Mouse (Mus musculus) T-cell, adult 66 days (primary cell): ENCODE data around the gene Ints4. TPM values are rescaled to one million over a fixed set of nuclear protein-coding genes. Genes with fewer than 3 reads are reported as not detected.

Experiments used
- total RNA-seq, 2 experiments: library from RNA; stranded (reverse); gene quantifications; 3 replicates in 1 of 2; 4 replicates in 1 of 2; pipeline ENCODE4 v1.2.4; 2023

The Ints4 gene
- total RNA-seq = 10 to 100 TPM; 40.2 to 42.4 TPM

DNA sequence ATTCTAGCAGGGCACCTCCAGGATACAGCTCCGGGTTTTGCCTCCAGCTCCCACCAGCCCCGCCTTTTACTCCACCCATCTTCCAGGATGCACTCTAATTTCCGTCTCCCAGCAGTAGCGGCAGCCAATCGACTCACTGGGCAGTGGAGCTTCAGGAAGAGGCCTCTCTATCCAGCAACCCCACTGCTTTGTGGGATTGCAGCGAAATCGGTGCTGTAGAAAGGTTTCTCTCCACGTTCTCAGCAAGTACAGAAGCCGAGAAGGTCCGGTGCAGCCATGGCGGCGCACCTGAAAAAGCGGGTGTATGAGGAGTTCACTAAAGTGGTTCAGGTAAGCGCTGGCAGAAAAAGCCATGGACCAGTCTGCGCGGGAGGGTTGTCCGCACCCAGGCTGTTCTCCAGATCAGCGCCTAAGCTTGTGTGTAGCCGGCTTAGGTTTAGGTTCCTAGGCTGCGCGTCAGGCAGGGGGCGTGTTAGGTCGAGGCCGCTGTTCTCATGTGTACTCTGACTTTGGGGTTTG, at the start of gene Ints4:
Ints4 (plus strand) TSS at position 136 of the 519 bp plus-strand sequence.

GRCm38 (mm10) chr7:97451023-97451422, 29.7 kb upstream of the Ints4 start, which contains the start of gene Kctd14:
Kctd14 (plus strand) TSS chr7:97451323.

GRCm38 (mm10) chr7:97579067-97579975, 98.6 kb downstream of the Ints4 start, which contains the start of the genes Aamdc and Rsf1:
Aamdc (minus strand) TSS chr7:97579497.
Rsf1 (plus strand) TSS chr7:97579889.

Other genes with a start within 250 kb of the Ints4 start
- 1 to 10 TPM; 5.4 to 5.8 TPM for gene Usp35, start 148.9 kb upstream of the Ints4 start, total RNA-seq
- 1 to 10 TPM; 1.1 to 1.8 TPM for gene Kctd21, start 148.6 kb upstream of the Ints4 start, total RNA-seq
- 10 to 100 TPM; 13.1 to 13.2 TPM for gene Alg8, start 109.3 kb upstream of the Ints4 start, total RNA-seq
- 10 to 100 TPM; 51.1 to 59.0 TPM for gene Ndufc2, start 81.0 kb upstream of the Ints4 start, total RNA-seq
- gene Thrsp, start 63.2 kb upstream of the Ints4 start, total RNA-seq = not detected
- 1 to 10 TPM in 1 of 2 experiments, under 1 TPM in 1; 0.52 to 1.6 TPM for gene Kctd14, start 29.6 kb upstream of the Ints4 start, total RNA-seq
- 10 to 100 TPM; 13.8 to 15.2 TPM for gene Aamdc, start 98.5 kb downstream of the Ints4 start, total RNA-seq
- 10 to 100 TPM; 65.1 to 75.9 TPM for gene Rsf1, start 98.9 kb downstream of the Ints4 start, total RNA-seq
- gene Clns1a, start 215.7 kb downstream of the Ints4 start, total RNA-seq = 10 to 100 TPM; 57.2 to 57.3 TPM